Mouse (Mus musculus): ENCODE data around the gene Smarcc1.
"Not testable (repeated sequence)": the region's sequence is repeated elsewhere in the genome, so short reads cannot be mapped to it uniquely, and the experiment has no call there.

Gene Smarcc1

GRCm38 (mm10) chr9:110132201-110132605 lies 14.7 kb downstream of the Smarcc1 start:
- no peak for DNase-seq

- DNase-seq: no peak
Measured at GRCm38 (mm10) chr9:110132921-110133320, 15.4 kb downstream of the Smarcc1 start.

GRCm38 (mm10) chr9:110134176-110134575 lies 16.7 kb downstream of the Smarcc1 start:
- DNase-seq: no peak

- no peak for DNase-seq
Measured at GRCm38 (mm10) chr9:110139119-110139518, 21.6 kb downstream of the Smarcc1 start.

DNA sequence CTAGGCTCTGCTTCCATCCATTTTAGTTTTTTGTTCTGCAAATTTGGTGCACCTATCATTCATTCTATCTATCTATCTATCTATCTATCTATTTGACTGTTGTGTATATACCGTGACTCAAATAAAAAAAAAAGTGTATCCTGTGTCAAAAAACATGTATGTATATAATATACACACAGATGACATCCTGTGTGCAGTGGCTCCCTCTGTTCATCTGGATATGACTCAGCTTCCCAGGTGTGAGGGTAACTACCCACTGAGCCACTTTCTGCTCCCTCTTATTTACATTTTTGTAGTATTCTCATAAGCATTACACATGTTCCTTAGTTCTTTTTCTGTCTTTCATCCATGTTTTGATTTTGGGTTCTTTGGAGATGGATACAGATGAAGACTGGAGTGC lies 24.6 kb downstream of the Smarcc1 start:
- DNase-seq: no peak

GRCm38 (mm10) chr9:110148598-110148997 lies 31.1 kb downstream of the Smarcc1 start:
- DNase-seq: no peak

DNA sequence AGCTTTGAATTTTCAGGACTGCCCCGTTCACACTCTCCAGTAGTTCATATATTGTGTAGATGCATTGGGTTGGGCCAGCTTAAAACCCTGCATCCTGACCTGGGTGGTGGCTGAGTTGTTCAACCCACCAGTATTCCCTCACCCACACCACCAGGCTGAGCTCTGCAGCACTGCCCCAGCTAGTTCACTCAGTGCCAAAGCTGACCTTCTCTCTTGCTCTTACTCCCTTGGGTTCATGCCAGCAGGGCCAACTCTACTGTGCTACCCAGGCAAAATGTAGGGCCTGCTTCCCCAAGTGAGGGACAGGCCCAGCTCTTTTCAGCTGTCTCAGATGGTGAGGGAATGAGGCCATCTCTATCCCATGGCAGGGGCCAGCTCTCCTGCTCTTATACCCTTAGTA lies 41.5 kb downstream of the Smarcc1 start:
- DNase-seq: no peak

DNA sequence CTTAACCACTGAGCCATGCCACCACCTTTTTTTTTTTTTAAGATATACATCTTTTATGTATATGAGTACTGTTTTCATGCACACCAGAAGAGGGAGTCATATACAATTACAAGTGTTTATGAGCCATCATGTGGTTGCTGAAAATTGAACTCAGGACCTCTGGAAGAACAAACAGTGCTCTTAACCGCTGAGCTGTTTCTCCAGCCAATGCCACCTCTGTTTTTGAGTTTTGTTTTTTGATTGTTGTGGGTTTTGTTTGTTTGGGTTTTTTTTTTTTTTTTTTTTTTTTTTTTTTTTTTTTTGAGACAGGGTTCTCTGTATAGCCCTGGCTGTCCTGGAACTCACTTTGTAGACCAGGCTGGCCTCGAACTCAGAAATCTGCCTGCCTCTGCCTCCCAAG lies 43.0 kb downstream of the Smarcc1 start:
- not testable (repeated sequence) for DNase-seq

DNA sequence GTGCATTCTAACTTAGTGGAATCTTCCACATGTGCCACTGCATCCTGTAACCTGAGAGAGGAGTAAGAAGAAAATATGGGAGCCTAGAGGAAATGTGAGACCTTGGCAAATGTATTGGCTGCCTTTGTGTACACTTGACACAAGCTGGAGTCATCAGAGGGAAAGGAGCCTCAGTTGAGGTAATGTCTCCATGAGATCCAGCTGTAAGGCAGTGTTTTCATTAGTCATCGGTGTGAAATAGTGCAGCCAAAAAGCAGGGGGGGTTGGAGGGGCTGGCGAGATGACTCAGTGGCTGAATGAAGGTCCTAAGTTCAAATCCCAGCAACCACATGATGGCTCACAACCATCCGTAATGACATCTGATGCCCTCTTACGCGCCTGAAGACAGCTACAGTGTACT lies 44.9 kb downstream of the Smarcc1 start:
- DNase-seq: no peak

- DNase-seq: no peak
Measured at GRCm38 (mm10) chr9:110163071-110163470, 45.6 kb downstream of the Smarcc1 start.

- DNase-seq: no peak
Measured at GRCm38 (mm10) chr9:110170858-110171257, 53.4 kb downstream of the Smarcc1 start.

DNA sequence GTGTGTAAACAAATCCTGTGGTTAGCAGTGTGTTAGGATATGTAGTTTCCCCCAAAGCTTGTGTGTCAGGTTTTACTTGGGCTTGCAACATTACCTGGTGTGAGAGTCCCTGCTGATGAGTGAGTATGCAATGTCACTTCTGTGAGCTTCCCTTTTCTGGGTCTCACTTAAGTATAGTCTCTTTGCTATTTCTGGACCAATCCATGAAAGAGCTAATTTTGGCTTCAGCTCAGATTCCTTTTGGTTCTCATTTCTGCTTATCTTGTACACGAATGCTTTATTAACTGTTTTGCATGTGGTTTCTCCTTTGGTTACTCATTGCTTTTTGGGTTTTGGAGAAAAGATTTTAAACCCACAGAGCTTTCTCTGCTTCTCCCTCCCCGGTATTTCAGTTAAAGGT lies 82.4 kb downstream of the Smarcc1 start:
- DNase-seq: no peak

DNA sequence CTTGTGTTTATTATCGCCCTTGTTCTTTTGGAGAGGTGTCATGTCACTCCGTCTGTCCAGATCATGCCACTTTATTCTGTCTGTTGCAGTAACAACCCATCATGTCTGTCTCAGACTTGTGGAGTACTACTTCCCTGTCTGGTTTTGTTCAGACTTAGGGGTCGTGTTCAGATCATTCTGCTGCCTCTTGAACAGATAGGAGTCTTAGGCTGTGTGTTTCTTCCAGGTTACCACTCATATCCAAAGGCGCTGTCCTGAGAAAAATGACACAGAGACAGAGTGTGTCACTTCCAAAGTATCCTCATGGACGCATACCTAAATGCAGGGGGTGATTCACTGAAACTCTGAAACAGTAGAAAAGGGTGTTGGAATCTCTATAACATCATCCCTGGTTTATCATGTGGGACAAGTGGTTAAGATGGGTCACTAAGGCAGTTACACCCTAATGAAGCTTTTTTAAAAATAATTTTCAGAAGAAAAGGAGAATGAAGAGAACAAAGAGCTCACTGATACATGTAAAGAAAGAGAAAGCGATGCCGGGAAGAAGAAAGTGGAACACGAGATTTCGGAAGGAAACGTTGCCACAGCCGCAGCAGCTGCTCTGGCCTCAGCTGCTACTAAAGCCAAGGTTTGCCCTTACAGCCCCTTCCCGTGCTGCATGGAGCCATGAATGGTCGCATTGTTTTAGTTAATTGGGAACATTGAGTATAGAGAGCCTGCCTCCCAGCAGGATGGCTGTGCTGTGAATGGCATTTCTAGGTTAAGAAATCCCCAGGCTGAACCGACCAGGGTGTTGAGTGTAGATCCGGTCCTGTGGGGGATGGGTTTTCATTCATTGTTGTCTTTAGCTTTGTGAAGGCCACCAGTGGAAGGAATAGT lies 88.3 kb downstream of the Smarcc1 start:
- DNase-seq: no peak

DNA sequence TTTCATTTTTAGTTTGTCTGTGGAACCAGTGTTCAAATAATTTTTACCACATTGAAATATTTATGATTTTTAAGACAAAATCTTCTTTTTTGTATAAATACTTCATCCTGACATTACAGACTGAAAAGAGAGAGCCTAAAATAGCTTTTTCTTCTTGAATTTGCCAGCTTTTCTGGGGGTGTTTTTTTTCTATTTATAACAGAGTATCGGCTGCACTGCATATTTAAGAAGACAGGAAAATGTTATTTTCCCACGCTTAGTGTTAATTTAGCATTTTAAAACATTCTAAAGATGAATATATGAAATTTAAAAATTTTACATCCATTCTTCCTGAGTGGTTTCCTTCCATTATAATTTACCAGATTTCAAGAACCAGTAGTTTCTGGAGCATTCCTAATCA lies 88.9 kb downstream of the Smarcc1 start:
- DNase-seq: no peak

DNA sequence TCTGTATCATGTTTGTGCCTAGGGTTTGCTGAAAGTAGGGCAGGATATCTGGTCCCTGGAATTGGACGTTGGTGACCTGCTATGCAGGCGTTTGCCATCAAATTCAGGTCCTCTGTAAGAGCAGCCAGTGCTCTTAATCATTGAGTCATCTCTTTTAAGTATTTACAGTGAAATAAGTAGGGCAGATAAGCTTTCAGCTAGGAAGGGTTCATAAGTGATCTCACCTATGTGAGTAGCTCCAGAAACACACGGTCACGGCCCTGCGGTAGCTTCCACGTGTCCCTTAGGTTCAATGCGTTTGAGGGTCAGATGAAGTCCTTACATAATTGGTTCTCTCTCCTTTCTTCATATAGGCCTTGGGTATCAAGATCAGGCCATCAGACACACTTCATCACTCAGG lies 90.8 kb downstream of the Smarcc1 start:
- no peak for DNase-seq

- no peak for DNase-seq
Measured at GRCm38 (mm10) chr9:110208967-110209366, 91.5 kb downstream of the Smarcc1 start.

GRCm38 (mm10) chr9:110224273-110224672 lies 106.8 kb downstream of the Smarcc1 start:
- no peak for DNase-seq

DNA sequence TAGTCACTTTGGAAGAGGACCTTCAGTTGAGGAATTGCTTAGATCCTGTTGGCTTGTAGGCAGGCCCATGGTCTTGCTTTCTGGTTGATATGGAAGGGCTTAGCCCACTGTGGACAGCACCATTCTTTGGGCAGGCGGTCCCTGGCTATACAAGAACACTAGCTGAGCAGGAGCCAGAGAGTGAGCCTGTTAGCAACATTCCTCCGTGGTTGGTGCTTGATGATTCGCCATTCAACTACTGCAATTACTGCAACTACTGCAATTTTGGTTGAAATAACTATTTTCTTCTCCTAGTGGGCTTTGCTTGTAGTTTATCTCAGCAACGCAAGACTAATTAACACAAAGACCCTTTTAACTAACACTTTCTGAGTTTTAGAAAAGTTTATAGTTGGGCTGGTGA lies 108.7 kb downstream of the Smarcc1 start:
- DNase-seq: no peak

DNA sequence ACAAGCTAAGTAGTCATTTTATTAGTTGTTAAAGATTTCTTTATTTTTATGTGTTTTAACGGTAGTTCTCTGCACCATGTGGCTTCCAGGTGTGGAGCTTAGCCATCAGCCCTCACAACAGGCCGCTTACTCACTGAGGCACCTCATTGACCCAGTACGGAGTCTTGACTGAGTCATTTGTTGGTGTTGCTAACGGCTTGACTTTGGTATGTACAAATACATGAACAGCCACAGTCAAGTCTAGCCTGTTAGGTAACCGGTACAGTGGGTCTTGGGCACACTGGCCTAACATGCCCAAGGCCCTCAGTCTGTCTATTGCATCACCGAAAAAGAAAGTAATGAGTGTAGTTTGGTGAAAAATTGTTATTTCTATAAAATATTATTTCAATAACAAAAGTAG lies 111.2 kb downstream of the Smarcc1 start:
- DNase-seq: no peak

GRCm38 (mm10) chr9:110229112-110229511 lies 111.6 kb downstream of the Smarcc1 start:
- no peak for DNase-seq

GRCm38 (mm10) chr9:110229566-110230248 lies 112.2 kb downstream of the Smarcc1 start:
- no peak for DNase-seq

GRCm38 (mm10) chr9:110230395-110231071 lies 113.0 kb downstream of the Smarcc1 start:
- no peak for DNase-seq

- no peak for DNase-seq
Measured at GRCm38 (mm10) chr9:110234962-110235361, 117.5 kb downstream of the Smarcc1 start.
